Mouse (Mus musculus) layer of hippocampus, adult 2 months (tissue): ENCODE measurements around the gene Rhoq. TPM values are rescaled to one million over a fixed set of nuclear protein-coding genes. Genes with fewer than 3 reads are reported as not detected.

Experiments used
- DNase-seq, 2 experiments: peaks; one replicate each; pipeline ENCODE4 v3.0.0; 2022; ENCODE audit warnings: low spot score in 2 of 2
- H3K27ac ChIP-seq: fragments of 200-600 bp; 2 replicates; pipeline ENCODE4 v1.8.1; 2022
- H3K4me3 ChIP-seq: fragments of 200-600 bp; 2 replicates; pipeline ENCODE4 v1.8.1; 2022; ENCODE audit warnings: mild to moderate bottlenecking
- CTCF ChIP-seq: fragments of 200-600 bp; conservative IDR thresholded peaks from 2 replicates; pipeline ENCODE4 v1.8.1; 2022; ENCODE audit warnings: antibody characterized with exemption, mild to moderate bottlenecking, moderate library complexity
- long read RNA-seq, 2 experiments: library from polyadenylated mRNA; stranded (forward); transcript quantifications; one replicate each; pipeline ENCODE4 v2.0.0; 2021; ENCODE audit warnings: borderline mapping rate in 2 of 2
- total RNA-seq, 2 experiments: library from RNA; stranded (reverse); gene quantifications; 2 replicates each; pipeline ENCODE4 v1.2.3; 2021

The Rhoq gene
- 10 to 100 TPM; 25.5 to 35.0 TPM for total RNA-seq
- long read RNA-seq, experiment 1, full-length matches to known transcripts: 16 of 22 reads
- long read RNA-seq, experiment 1, partial matches to known transcripts: 2 of 22 reads
- long read RNA-seq, experiment 1, other reads (novel, unspliced or antisense): 4 of 22 reads
- long read RNA-seq, experiment 2, full-length matches to known transcripts: 25 of 30 reads
- long read RNA-seq, experiment 2, partial matches to known transcripts: 3 of 30 reads
- long read RNA-seq, experiment 2, other reads (novel, unspliced or antisense): 2 of 30 reads

GRCm38 (mm10) chr17:86962894-86963585 lies at the start of gene Rhoq:
Rhoq (plus strand) TSS chr17:86963082.
- DNase-seq: peak; percentile 85 to 87
- no peak for TF ChIP-seq CTCF
- H3K4me3 ChIP-seq: peak within 1 kb of the TSS; percentile 88
- H3K27ac ChIP-seq: peak within 1 kb of the TSS; percentile 99

- Histone ChIP-seq H3K27ac (no peak overlapping the region), H3K4me3 (no peak overlapping the region)
- peak; percentile 27; the same call in 1 of the 2 replicates for TF ChIP-seq CTCF
- no peak for DNase-seq
Observed at GRCm38 (mm10) chr17:86915540-86915939, 47.3 kb upstream of the Rhoq start.

GRCm38 (mm10) chr17:86917048-86917447 lies 45.8 kb upstream of the Rhoq start, which contains the start of gene Tmem247:
Tmem247 (plus strand) TSS chr17:86917348.
- TF ChIP-seq CTCF: 0 out of 2 replicates have a peak, but pooled peaks have one; percentile 36
- Histone ChIP-seq H3K4me3 (no peak within 1 kb of the TSS), H3K27ac (no peak within 1 kb of the TSS)
- no peak for DNase-seq

- no peak overlapping the region for H3K27ac ChIP-seq
- no peak for DNase-seq
- TF ChIP-seq CTCF: peak; percentile 85
- H3K4me3 ChIP-seq: no peak overlapping the region
Observed at GRCm38 (mm10) chr17:86918786-86919185, 44.1 kb upstream of the Rhoq start.

GRCm38 (mm10) chr17:86919729-86920128 lies 43.2 kb upstream of the Rhoq start:
- no peak overlapping the region for H3K27ac ChIP-seq
- H3K4me3 ChIP-seq: no peak overlapping the region
- DNase-seq: no peak
- TF ChIP-seq CTCF: no peak

GRCm38 (mm10) chr17:86924679-86925078 lies 38.2 kb upstream of the Rhoq start:
- H3K27ac ChIP-seq: peak overlapping the region; percentile 43; the same call in 1 of the 2 replicates
- TF ChIP-seq CTCF: no peak
- DNase-seq: no peak
- H3K4me3 ChIP-seq: no peak overlapping the region

- no peak overlapping the region for H3K27ac ChIP-seq
- no peak for DNase-seq
- H3K4me3 ChIP-seq: no peak overlapping the region
- TF ChIP-seq CTCF: no peak
Observed at GRCm38 (mm10) chr17:86926836-86927235, 36.0 kb upstream of the Rhoq start.

- TF ChIP-seq CTCF: no peak
- no peak overlapping the region for H3K27ac ChIP-seq
- DNase-seq: no peak
- H3K4me3 ChIP-seq: no peak overlapping the region
Observed at GRCm38 (mm10) chr17:86929355-86929754, 33.5 kb upstream of the Rhoq start.

- TF ChIP-seq CTCF: no peak
- Histone ChIP-seq H3K27ac (no peak overlapping the region), H3K4me3 (no peak overlapping the region)
- no peak for DNase-seq
Observed at GRCm38 (mm10) chr17:86929981-86930380, 32.9 kb upstream of the Rhoq start.

- Histone ChIP-seq H3K4me3 (no peak overlapping the region), H3K27ac (no peak overlapping the region)
- DNase-seq: no peak
- TF ChIP-seq CTCF: no peak
Observed at GRCm38 (mm10) chr17:86932896-86933295, 30.0 kb upstream of the Rhoq start.

- DNase-seq: no peak
- no peak for TF ChIP-seq CTCF
- Histone ChIP-seq H3K4me3 (no peak overlapping the region; the same call in 1 of the 2 replicates), H3K27ac (peak overlapping the region; percentile 83; the same call in 1 of the 2 replicates)
Observed at GRCm38 (mm10) chr17:86937064-86937463, 25.8 kb upstream of the Rhoq start.

- Histone ChIP-seq H3K4me3 (peak overlapping the region; percentile 54), H3K27ac (peak overlapping the region; percentile 83)
- peak; percentile 63 to 70 for DNase-seq
- TF ChIP-seq CTCF: no peak
Observed at GRCm38 (mm10) chr17:86937497-86938155, 25.3 kb upstream of the Rhoq start.

- no peak overlapping the region for H3K27ac ChIP-seq
- no peak for TF ChIP-seq CTCF
- DNase-seq: no peak
- no peak overlapping the region for H3K4me3 ChIP-seq
Observed at GRCm38 (mm10) chr17:86938683-86939082, 24.2 kb upstream of the Rhoq start.
